Mouse (Mus musculus) testis, adult 2 months (tissue): Measurements from ENCODE around the gene Ccnd3. TPM values are rescaled to one million over a fixed set of nuclear protein-coding genes. Genes with fewer than 3 reads are reported as not detected.

Source experiments
- H3K27ac ChIP-seq: fragments of 200-500 bp; 2 replicates; pipeline ENCODE4 v1.5.1; 2012; ENCODE audit warnings: low read depth, low read length; ENCODE audit not compliant: control insufficient read depth, insufficient read depth
- H3K27me3 ChIP-seq: fragments of 200-500 bp; 2 replicates; pipeline ENCODE4 v1.6.1; 2012; ENCODE audit warnings: mild to moderate bottlenecking, low read length, moderate library complexity; ENCODE audit not compliant: control insufficient read depth, insufficient read depth
- H3K36me3 ChIP-seq: fragments of 200-500 bp; 2 replicates; pipeline ENCODE4 v1.6.1; 2012; ENCODE audit warnings: mild to moderate bottlenecking, low read length; ENCODE audit not compliant: control insufficient read depth, insufficient read depth
- H3K4me1 ChIP-seq: fragments of 200-500 bp; 2 replicates; pipeline ENCODE4 v1.6.1; 2012; ENCODE audit warnings: low read length; ENCODE audit not compliant: control insufficient read depth, insufficient read depth
- H3K4me3 ChIP-seq: fragments of 200-500 bp; 2 replicates; pipeline ENCODE4 v1.5.1; 2012; ENCODE audit warnings: low read depth, mild to moderate bottlenecking, low read length, moderate library complexity, mixed read lengths; ENCODE audit not compliant: control insufficient read depth
- CTCF ChIP-seq: fragments of 200-500 bp; IDR thresholded peaks from 2 replicates; pipeline ENCODE4 v1.5.1; 2012; ENCODE audit warnings: low read depth, mild to moderate bottlenecking, inconsistent platforms, low read length, moderate library complexity; ENCODE audit not compliant: control insufficient read depth, insufficient read depth, insufficient replicate concordance
- POLR2A ChIP-seq: fragments of 200-500 bp; IDR thresholded peaks from 2 replicates; pipeline ENCODE4 v1.6.1; 2012; ENCODE audit warnings: low read depth, mild to moderate bottlenecking, inconsistent platforms, low read length, moderate library complexity; ENCODE audit not compliant: control insufficient read depth
- polyA plus RNA-seq: library from polyadenylated mRNA; depleted of rRNA; stranded (reverse); fragments of >200 nt; gene quantifications from 2 replicates; pipeline ENCODE4 v1.2.3, GENCODE M21; 2012

Ccnd3 gene
- polyA plus RNA-seq, 1 experiment: 253 TPM

- H3K27me3 ChIP-seq: no peaks in the 10 kb centered on the region
- H3K4me1 ChIP-seq: peaks cover 15% of the 10 kb centered on the region
- H3K27ac ChIP-seq: no peak overlapping the region
- H3K4me3 ChIP-seq: no peak overlapping the region
- no peaks in the 10 kb centered on the region for H3K36me3 ChIP-seq
- no peak for TF ChIP-seq CTCF
- no peak for TF ChIP-seq POLR2A
Observed at GRCm38 (mm10) chr17:47464248-47464965, 40.4 kb upstream of the Ccnd3 start.

GRCm38 (mm10) chr17:47465016-47465415, 39.8 kb upstream of the Ccnd3 start:
- no peak for TF ChIP-seq CTCF
- no peak for TF ChIP-seq POLR2A
- Histone ChIP-seq H3K27ac (no peak overlapping the region), H3K27me3 (no peaks in the 10 kb centered on the region), H3K36me3 (no peaks in the 10 kb centered on the region), H3K4me1 (peaks cover 15% of the 10 kb centered on the region), H3K4me3 (no peak overlapping the region)

- no peak for TF ChIP-seq CTCF
- no peak for TF ChIP-seq POLR2A
- peaks cover 15% of the 10 kb centered on the region for H3K4me1 ChIP-seq
- H3K4me3 ChIP-seq: no peak overlapping the region
Observed at GRCm38 (mm10) chr17:47466284-47466683, 38.6 kb upstream of the Ccnd3 start.

DNA sequence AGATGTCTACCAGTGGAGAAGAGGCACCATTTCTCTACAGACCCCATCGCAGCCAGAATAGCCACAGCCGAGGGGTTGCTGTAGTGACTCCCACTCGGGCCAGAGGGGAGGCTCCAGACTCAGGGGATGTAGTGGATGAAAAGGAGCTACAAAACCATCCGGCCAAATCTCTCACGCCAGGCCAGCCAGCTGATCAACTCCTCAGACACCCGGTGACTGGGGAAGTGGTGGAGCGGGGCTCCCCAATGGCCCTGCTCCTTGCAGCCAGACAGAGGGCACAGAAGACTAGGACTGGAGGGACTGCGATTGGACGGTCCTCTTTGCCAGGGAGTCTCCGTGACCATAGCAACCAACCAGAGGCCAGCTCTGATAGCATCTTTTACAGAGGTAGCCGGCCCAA, 37.2 kb upstream of the Ccnd3 start:
- Histone ChIP-seq H3K27ac (no peak overlapping the region), H3K36me3 (no peaks in the 10 kb centered on the region), H3K4me1 (peaks cover 15% of the 10 kb centered on the region), H3K4me3 (peak overlapping the region; percentile 86), H3K27me3 (no peaks in the 10 kb centered on the region)
- no peak for TF ChIP-seq CTCF
- no peak for TF ChIP-seq POLR2A

More at GRCm38 (mm10) chr17:47466284-47466683, 38.6 kb upstream of the Ccnd3 start:
- Histone ChIP-seq H3K36me3 (no peaks in the 10 kb centered on the region), H3K27me3 (no peaks in the 10 kb centered on the region), H3K27ac (no peak overlapping the region)

DNA sequence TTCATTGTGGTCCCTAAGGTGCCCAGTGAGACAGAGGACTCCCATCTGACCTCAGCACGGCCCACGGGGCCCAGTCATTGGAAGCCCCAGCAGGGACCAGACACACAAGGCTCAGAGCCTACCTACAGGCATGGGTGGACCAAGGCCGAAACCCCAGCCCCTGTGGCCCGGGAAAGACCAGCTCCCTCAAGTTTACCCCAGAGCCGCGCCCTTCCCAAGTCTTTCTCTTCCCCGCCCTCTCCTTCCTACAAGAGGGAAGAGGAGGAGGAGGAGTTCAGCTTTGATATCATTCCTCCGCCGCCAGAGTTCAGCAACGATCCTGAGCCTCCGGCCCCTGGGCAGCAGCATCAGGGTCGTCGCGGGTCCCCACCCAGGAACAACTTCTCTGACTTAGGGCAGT, 36.8 kb upstream of the Ccnd3 start:
- TF ChIP-seq POLR2A (no peak), CTCF (no peak)
- peak overlapping the region; percentile 86 for H3K4me3 ChIP-seq
- no peaks in the 10 kb centered on the region for H3K36me3 ChIP-seq
- no peak overlapping the region for H3K27ac ChIP-seq
- no peaks in the 10 kb centered on the region for H3K27me3 ChIP-seq
- H3K4me1 ChIP-seq: peaks cover 15% of the 10 kb centered on the region

GRCm38 (mm10) chr17:47468466-47468865, 36.4 kb upstream of the Ccnd3 start:
- peaks cover 15% of the 10 kb centered on the region for H3K4me1 ChIP-seq
- no peaks in the 10 kb centered on the region for H3K27me3 ChIP-seq
- H3K4me3 ChIP-seq: peak overlapping the region; percentile 86
- no peak for TF ChIP-seq POLR2A
- TF ChIP-seq CTCF: peak; percentile 17; the same call in 1 of the 2 replicates
- H3K36me3 ChIP-seq: no peaks in the 10 kb centered on the region
- H3K27ac ChIP-seq: no peak overlapping the region

DNA sequence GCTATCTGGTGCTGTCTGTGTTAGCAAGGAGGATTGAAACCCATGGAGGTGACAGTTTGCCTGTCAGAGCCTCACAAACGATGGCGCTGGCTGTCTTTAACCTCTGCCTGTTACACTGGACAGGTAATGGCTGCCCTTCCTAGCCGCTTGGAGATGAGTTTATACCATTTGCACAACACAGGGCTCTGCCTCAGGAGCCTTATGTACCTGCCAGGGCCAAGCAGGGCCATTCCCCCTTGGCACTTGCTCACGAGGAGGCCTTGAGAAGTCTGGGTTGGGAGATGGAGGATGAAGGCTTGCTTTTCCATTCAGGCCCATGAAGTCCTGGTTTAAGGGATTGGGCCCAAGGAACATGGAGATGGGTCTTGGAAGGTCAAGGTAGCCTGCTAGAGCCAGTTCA, 35.2 kb upstream of the Ccnd3 start:
- no peaks in the 10 kb centered on the region for H3K36me3 ChIP-seq
- no peak overlapping the region for H3K4me3 ChIP-seq
- H3K27me3 ChIP-seq: no peaks in the 10 kb centered on the region
- peaks cover 15% of the 10 kb centered on the region for H3K4me1 ChIP-seq
- no peak overlapping the region for H3K27ac ChIP-seq
- TF ChIP-seq CTCF: no peak
- no peak for TF ChIP-seq POLR2A

DNA sequence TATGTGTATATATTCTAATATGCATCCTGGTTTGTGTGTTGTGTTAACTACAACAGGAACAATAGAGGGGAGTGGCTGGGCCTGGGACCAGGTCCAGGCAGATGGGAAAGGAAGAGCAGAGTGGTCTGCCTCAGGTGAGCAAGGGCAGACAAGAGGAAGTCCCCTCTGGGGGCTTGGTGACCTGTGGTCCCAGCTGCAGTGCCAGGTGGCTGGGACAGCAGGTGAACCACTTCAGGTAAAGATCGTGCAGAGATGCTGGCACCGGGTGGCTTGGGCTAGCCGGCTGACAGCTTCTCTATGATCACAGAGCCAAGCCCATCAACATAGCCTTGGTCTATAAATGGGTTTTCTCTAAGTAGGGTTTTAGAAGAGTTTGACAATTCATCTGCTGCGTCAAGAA, 34.7 kb upstream of the Ccnd3 start:
- H3K36me3 ChIP-seq: no peaks in the 10 kb centered on the region
- H3K4me1 ChIP-seq: peaks cover 15% of the 10 kb centered on the region
- no peak overlapping the region for H3K4me3 ChIP-seq
- no peaks in the 10 kb centered on the region for H3K27me3 ChIP-seq
- TF ChIP-seq POLR2A (no peak), CTCF (no peak)
- no peak overlapping the region for H3K27ac ChIP-seq
